In the genomic region with DNA sequence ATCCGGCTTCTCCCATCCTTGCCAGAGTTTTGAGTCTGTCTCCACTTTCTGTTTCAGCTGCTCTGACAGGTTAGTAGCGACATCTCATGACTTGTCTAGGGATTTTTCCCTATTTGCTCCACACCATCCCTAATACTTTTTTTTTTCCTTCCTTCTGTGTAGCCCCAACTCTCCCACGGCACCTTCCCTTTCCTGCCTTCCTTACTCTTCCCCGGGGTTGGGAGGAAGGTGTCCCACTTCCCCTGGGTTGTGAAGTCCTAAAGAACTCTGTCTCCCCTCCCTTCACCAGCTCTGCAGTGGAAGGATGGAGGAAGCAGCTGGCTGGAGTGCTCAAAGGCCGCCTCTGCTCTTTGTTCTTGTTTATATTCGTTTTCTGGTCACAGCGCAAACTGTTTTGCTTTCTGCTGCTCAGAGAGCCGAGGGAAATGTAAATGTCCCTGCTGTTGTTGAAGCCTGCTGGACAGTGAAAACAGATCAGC, we compare ENCODE assay signal across 8 mouse cellular contexts.
DNase-seq lines count a peak whose midpoint lies in the region; ATAC-seq and TF ChIP-seq lines count a peak whose summit lies in the region.

No protein-coding gene starts in this region.

- TF ChIP-seq POLR2A in liver, adult 2 months (IDR thresholded peaks at IDR 0.05; ENCODE audit: extremely low read depth, insufficient read depth, low read length) = no peak
- no peak for TF ChIP-seq POLR2A in kidney, adult 2 months (IDR thresholded peaks at IDR 0.05; ENCODE audit: low read depth, low read length)

- WGBS in liver, adult 2 months = 12% methylated on average over 8 of the region's 8 CpGs
- WGBS in liver, embryonic 12.5 days (ENCODE audit: insufficient replicate concordance) = 21% methylated on average over 8 of the region's 8 CpGs
- WGBS in forebrain, embryonic 14.5 days = 24% methylated on average over 8 of the region's 8 CpGs
- WGBS in kidney, adult 2 months = 14% methylated on average over 8 of the region's 8 CpGs

- no peak overlapping the region for H3K4me2 ChIP-seq in liver, embryonic 12.5 days
- 0 out of 2 replicates have a peak overlapping the region, but pooled peaks have one; percentile 20 for H3K4me2 ChIP-seq in forebrain, embryonic 14.5 days (ENCODE audit: low read length)

- H3K9me3 ChIP-seq in liver, embryonic 12.5 days (replicated peaks) = no peaks in the 10 kb centered on the region
- H3K9me3 ChIP-seq in forebrain, embryonic 14.5 days (replicated peaks; ENCODE audit: control insufficient read depth, low read length) = no peaks in the 10 kb centered on the region

- H3K9ac ChIP-seq in liver, adult 2 months (ENCODE audit: low read depth, low read length) = no peak overlapping the region
- no peak overlapping the region for H3K9ac ChIP-seq in liver, embryonic 12.5 days
- no peak overlapping the region for H3K9ac ChIP-seq in forebrain, embryonic 14.5 days (ENCODE audit: low read length)

- H3K4me3 ChIP-seq in liver, adult 2 months (ENCODE audit: insufficient read depth, low read depth, low read length) = no peak overlapping the region
- no peak overlapping the region for H3K4me3 ChIP-seq in liver, embryonic 12.5 days
- no peak overlapping the region for H3K4me3 ChIP-seq in forebrain, embryonic 14.5 days (ENCODE audit: low read depth, low read length)
- H3K4me3 ChIP-seq in kidney, adult 2 months (ENCODE audit: insufficient read depth, low read depth, low read length) = no peak overlapping the region

- H3K27me3 ChIP-seq in liver, adult 2 months (ENCODE audit: control insufficient read depth, insufficient read depth, low read length) = no peaks in the 10 kb centered on the region
- H3K27me3 ChIP-seq in liver, embryonic 12.5 days (replicated peaks) = no peaks in the 10 kb centered on the region
- H3K27me3 ChIP-seq in forebrain, embryonic 14.5 days (replicated peaks; ENCODE audit: control insufficient read depth, insufficient read depth, low read length) = peaks cover 64% of the 10 kb centered on the region
- no peaks in the 10 kb centered on the region for H3K27me3 ChIP-seq in kidney, adult 2 months (replicated peaks; ENCODE audit: control insufficient read depth, insufficient read depth, low read length)

- ATAC-seq in liver, embryonic 12.5 days = no peak
- 0 out of 2 replicates have a peak, but pooled peaks have one; percentile 18 for ATAC-seq in forebrain, embryonic 14.5 days

- H3K4me1 ChIP-seq in liver, adult 2 months (ENCODE audit: control insufficient read depth, insufficient read depth, low read length) = peaks cover 5% of the 10 kb centered on the region
- H3K4me1 ChIP-seq in liver, embryonic 12.5 days = no peaks in the 10 kb centered on the region
- H3K4me1 ChIP-seq in forebrain, embryonic 14.5 days (ENCODE audit: control insufficient read depth, insufficient read depth, low read length) = peaks cover 4% of the 10 kb centered on the region; the same call in 1 of the 2 replicates
- no peaks in the 10 kb centered on the region for H3K4me1 ChIP-seq in kidney, adult 2 months (ENCODE audit: control insufficient read depth, insufficient read depth, low read length)

- peak; percentile 62 for DNase-seq in liver, adult 2 months (ENCODE audit: extremely low read depth, low read depth, low spot score)
- peak; percentile 52 for DNase-seq in forebrain, embryonic 14.5 days (ENCODE audit: low spot score)
- DNase-seq in kidney, adult 2 months = peak; percentile 33
- DNase-seq in lung, postnatal 14 days = peak; percentile 42
- DNase-seq in testis, postnatal 10 days (ENCODE audit: low spot score) = no peak
- no peak for DNase-seq in urinary bladder, postnatal 25 days (ENCODE audit: low spot score)
- no peak for DNase-seq in adrenal gland, postnatal 36 days

- TF ChIP-seq CTCF in liver, adult 2 months (IDR thresholded peaks at IDR 0.05; ENCODE audit: low read depth, low read length) = peak; percentile 35; the same call in 1 of the 2 replicates
- peak; percentile 38 for TF ChIP-seq CTCF in kidney, adult 2 months (conservative IDR thresholded peaks at IDR 0.05; ENCODE audit: insufficient read depth, insufficient read length, low read depth, low read length)

- no peaks in the 10 kb centered on the region for H3K36me3 ChIP-seq in liver, adult 2 months (ENCODE audit: control insufficient read depth, insufficient read depth, low read length)
- no peaks in the 10 kb centered on the region for H3K36me3 ChIP-seq in liver, embryonic 12.5 days
- H3K36me3 ChIP-seq in forebrain, embryonic 14.5 days (ENCODE audit: control insufficient read depth, insufficient read depth, low read length) = no peaks in the 10 kb centered on the region
- no peaks in the 10 kb centered on the region for H3K36me3 ChIP-seq in kidney, adult 2 months (ENCODE audit: control insufficient read depth, insufficient read depth, low read length)

- H3K79me2 ChIP-seq in liver, adult 2 months (ENCODE audit: control insufficient read depth, insufficient read depth, low read length) = no peaks in the 10 kb centered on the region

- H3K27ac ChIP-seq in liver, adult 2 months (replicated peaks; ENCODE audit: insufficient read depth, low read depth, low read length) = no peak overlapping the region
- no peak overlapping the region for H3K27ac ChIP-seq in liver, embryonic 12.5 days
- no peak overlapping the region for H3K27ac ChIP-seq in forebrain, embryonic 14.5 days (ENCODE audit: low read depth, low read length)
- no peak overlapping the region for H3K27ac ChIP-seq in kidney, adult 2 months (ENCODE audit: insufficient read depth, low read depth, low read length)

Comparison
In these comparisons a context has a peak if more than half of its experiments do, and no peak if none do; other contexts are left out.
1. DNase-seq: peak in liver, adult 2 months (single experiment), forebrain, embryonic 14.5 days (single experiment), kidney, adult 2 months (single experiment) and lung, postnatal 14 days (single experiment); none in testis, postnatal 10 days (single experiment), urinary bladder, postnatal 25 days (single experiment) and adrenal gland, postnatal 36 days (0 of 2).